Mouse (Mus musculus) G1E (cell line): ENCODE data around the gene Slc12a6. TPM values are rescaled to one million over a fixed set of nuclear protein-coding genes. Genes with fewer than 3 reads are reported as not detected.

ENCODE experiments used
- ATAC-seq: 2 replicates; pipeline ENCODE4 v1.8.0; 2016; ENCODE audit warnings: mild to moderate bottlenecking; ENCODE audit not compliant: insufficient number of reproducible peaks, poor library complexity, low FRiP score, severe bottlenecking; ENCODE audit errors: extremely low read depth
- DNase-seq: peaks from one replicate; pipeline ENCODE4 v3.0.0; 2012; ENCODE audit warnings: low spot score
- H3K27me3 ChIP-seq: 2 replicates; pipeline ENCODE4 v1.6.1; 2012; ENCODE audit warnings: mild to moderate bottlenecking, low read length, inconsistent platforms; ENCODE audit not compliant: insufficient read depth
- H3K36me3 ChIP-seq: replicated peaks from 2 replicates; pipeline ENCODE3; 2012; ENCODE audit warnings: mild to moderate bottlenecking, inconsistent platforms
- H3K4me1 ChIP-seq: 2 replicates; pipeline ENCODE4 v1.6.1; 2012; ENCODE audit warnings: low read depth, low read length, inconsistent platforms, mixed read lengths; ENCODE audit not compliant: insufficient read depth
- H3K4me3 ChIP-seq: 2 replicates; pipeline ENCODE4 v1.5.1; 2012; ENCODE audit warnings: low read depth, mild to moderate bottlenecking, inconsistent platforms, low read length, moderate library complexity, mixed read lengths
- H3K9me3 ChIP-seq: replicated peaks from 2 replicates; pipeline ENCODE4 v1.6.1; 2012; ENCODE audit warnings: inconsistent platforms
- CTCF ChIP-seq: IDR thresholded peaks from 2 replicates; pipeline ENCODE4 v1.5.1; 2012; ENCODE audit warnings: low read depth, low read length, inconsistent platforms, mixed read lengths
- GATA1 ChIP-seq: IDR thresholded peaks from 2 replicates; pipeline ENCODE4 v1.6.1; 2012; ENCODE audit warnings: borderline replicate concordance, low read length, inconsistent platforms, mixed read lengths
- GATA2 ChIP-seq: IDR thresholded peaks from 2 replicates; pipeline ENCODE4 v1.6.1; 2012; ENCODE audit warnings: low read depth, low read length, inconsistent platforms, borderline replicate concordance
- POLR2AphosphoS5 ChIP-seq: IDR thresholded peaks from 2 replicates; pipeline ENCODE4 v1.6.1; 2012; ENCODE audit warnings: low read depth, low read length, inconsistent platforms; ENCODE audit not compliant: insufficient replicate concordance
- TAL1 ChIP-seq: conservative IDR thresholded peaks from 2 replicates; pipeline ENCODE4 v1.6.1; 2012; ENCODE audit warnings: low read depth, low read length, inconsistent platforms, mixed read lengths
- polyA plus RNA-seq: library from polyadenylated mRNA; stranded (reverse); fragments of >175 nt; gene quantifications from 2 replicates; pipeline ENCODE4 v1.2.3, GENCODE M21; 2012
- total RNA-seq, 2 experiments: library from RNA; stranded (forward) in 1 of 2; stranded (reverse) in 1 of 2; fragments of 200-1000 nt in 1 of 2; fragments of >200 nt in 1 of 2; fragmentation: Nextera tagmentation in 1 of 2; gene quantifications; 2 replicates each; pipeline ENCODE4 v1.2.3; 2014 to 2017

Gene Slc12a6
- total and polyA plus RNA-seq, 3 experiments: 4.2 to 55.9 (median 50.5) TPM

DNA sequence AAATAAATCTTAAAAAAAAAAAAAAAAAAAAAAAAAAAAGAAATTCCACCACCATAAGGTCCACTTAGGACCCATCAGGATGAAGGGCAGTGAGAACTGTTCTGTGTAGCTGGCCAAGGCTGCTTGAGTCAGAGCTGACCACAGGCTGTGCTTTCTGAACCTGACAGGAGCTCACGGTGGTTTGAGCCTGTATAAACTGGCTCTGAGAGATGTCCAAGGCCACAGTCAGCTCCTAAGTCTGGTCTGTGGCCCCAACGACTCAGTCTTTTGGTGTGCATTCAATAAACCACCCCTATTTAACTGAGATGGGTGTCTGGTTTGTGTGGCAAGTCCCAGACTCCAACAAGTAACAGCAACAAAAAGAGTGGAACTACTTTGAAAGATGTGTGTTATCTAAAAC, 29.0 kb upstream of the Slc12a6 start:
- H3K4me1 ChIP-seq: peaks cover 36% of the 10 kb centered on the region
- H3K9me3 ChIP-seq: no peaks in the 10 kb centered on the region
- 0 out of 2 replicates have a peak, but pooled peaks cover 9% of the 10 kb centered on the region for H3K27me3 ChIP-seq
- no peak for TF ChIP-seq GATA2
- TF ChIP-seq GATA1: no peak
- no peak for TF ChIP-seq CTCF
- no peak for TF ChIP-seq POLR2AphosphoS5
- DNase-seq: no peak
- peaks cover 4% of the 10 kb centered on the region for H3K36me3 ChIP-seq
- no peak for ATAC-seq
- H3K4me3 ChIP-seq: no peak overlapping the region

DNA sequence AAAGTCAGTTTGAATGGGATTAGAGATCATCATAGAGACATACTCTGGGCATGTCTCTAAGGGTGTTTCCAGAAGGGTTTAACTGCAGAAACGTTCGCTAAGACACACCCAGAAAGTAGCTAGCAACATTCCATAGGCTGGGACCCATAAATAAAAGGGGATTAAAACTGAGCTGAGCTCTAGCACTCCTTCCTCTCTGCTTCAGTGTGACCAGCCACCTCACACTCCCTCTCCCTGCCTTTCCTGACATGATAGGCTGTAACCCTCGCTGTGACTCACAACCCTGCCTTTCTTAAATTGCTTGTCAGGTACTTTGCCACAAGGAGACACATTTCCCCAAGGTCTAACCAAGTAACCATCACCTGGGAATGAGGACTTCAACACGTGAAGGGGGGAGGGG, 27.6 kb upstream of the Slc12a6 start:
- Histone ChIP-seq H3K27me3 (0 out of 2 replicates have a peak, but pooled peaks cover 4% of the 10 kb centered on the region), H3K9me3 (no peaks in the 10 kb centered on the region), H3K36me3 (peaks cover 18% of the 10 kb centered on the region), H3K4me1 (peaks cover 36% of the 10 kb centered on the region), H3K4me3 (no peak overlapping the region)
- ATAC-seq (no peak), DNase-seq (no peak)
- TF ChIP-seq TAL1 (no peak), GATA1 (no peak), GATA2 (no peak), POLR2AphosphoS5 (no peak), CTCF (no peak)

GRCm38 (mm10) chr2:112239212-112239934, 26.3 kb upstream of the Slc12a6 start, which contains the start of gene Lpcat4:
Gene Lpcat4 (plus strand): TSS chr2:112239468.
- peak within 1 kb of the TSS; percentile 87 for H3K4me3 ChIP-seq
- no peaks in the 10 kb centered on the region for H3K9me3 ChIP-seq
- TF ChIP-seq TAL1 (no peak), CTCF (peak; percentile 79; the same call in 1 of the 2 replicates), GATA1 (no peak)
- H3K36me3 ChIP-seq: peaks cover 32% of the 10 kb centered on the region
- H3K27me3 ChIP-seq: no peaks in the 10 kb centered on the region
- H3K4me1 ChIP-seq: peaks cover 36% of the 10 kb centered on the region
- peak; percentile 87 for DNase-seq
- ATAC-seq: peak; percentile 67

- H3K27me3 ChIP-seq: no peaks in the 10 kb centered on the region
- DNase-seq (peak; percentile 58), ATAC-seq (peak; percentile 48)
- H3K36me3 ChIP-seq: peaks cover 37% of the 10 kb centered on the region
- no peaks in the 10 kb centered on the region for H3K9me3 ChIP-seq
- H3K4me1 ChIP-seq: peaks cover 36% of the 10 kb centered on the region
- TF ChIP-seq TAL1 (no peak), POLR2AphosphoS5 (no peak), GATA1 (no peak), GATA2 (no peak), CTCF (no peak)
- peak overlapping the region; percentile 87 for H3K4me3 ChIP-seq
These were observed 25.5 kb upstream of the Slc12a6 start for GRCm38 (mm10) chr2:112239935-112240721.

DNA sequence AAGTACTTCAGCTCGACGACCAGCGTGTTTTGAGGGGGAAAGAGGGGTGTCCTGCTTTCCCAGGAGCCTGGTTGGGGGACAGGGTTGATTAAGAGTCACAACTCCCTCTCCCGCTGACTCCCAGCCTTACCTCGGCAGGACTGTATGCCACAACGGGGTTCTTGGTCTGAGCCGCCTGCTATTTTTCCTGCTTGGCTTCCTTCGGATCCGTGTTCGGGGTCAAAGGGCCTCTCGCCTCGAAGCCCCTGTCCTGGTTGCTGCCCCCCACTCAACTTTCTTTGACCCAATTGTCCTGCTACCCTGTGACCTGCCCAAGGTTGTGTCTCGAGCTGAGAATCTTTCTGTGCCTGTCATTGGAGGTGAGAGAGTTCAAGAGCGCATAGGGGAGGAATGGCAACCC, 23.8 kb upstream of the Slc12a6 start:
- DNase-seq (no peak), ATAC-seq (no peak)
- H3K4me1 ChIP-seq: peaks cover 36% of the 10 kb centered on the region
- no peak overlapping the region for H3K4me3 ChIP-seq
- no peaks in the 10 kb centered on the region for H3K27me3 ChIP-seq
- no peaks in the 10 kb centered on the region for H3K9me3 ChIP-seq
- peaks cover 52% of the 10 kb centered on the region for H3K36me3 ChIP-seq
- no peak for TF ChIP-seq POLR2AphosphoS5
- TF ChIP-seq GATA1: no peak
- TF ChIP-seq CTCF: no peak
- no peak for TF ChIP-seq TAL1
- no peak for TF ChIP-seq GATA2

GRCm38 (mm10) chr2:112245307-112245706, 20.3 kb upstream of the Slc12a6 start:
- H3K27me3 ChIP-seq: no peaks in the 10 kb centered on the region
- H3K9me3 ChIP-seq: no peaks in the 10 kb centered on the region
- DNase-seq: no peak
- TF ChIP-seq CTCF (no peak), GATA1 (no peak), POLR2AphosphoS5 (no peak), TAL1 (no peak), GATA2 (no peak)
- ATAC-seq: no peak
- peaks cover 56% of the 10 kb centered on the region for H3K36me3 ChIP-seq
- peaks cover 9% of the 10 kb centered on the region for H3K4me1 ChIP-seq
- no peak overlapping the region for H3K4me3 ChIP-seq
